Mouse (Mus musculus) embryo, embryonic 10.5 days (tissue): ENCODE results near the gene Tfdp1.
"Not testable (repeated sequence)": the region's sequence is repeated elsewhere in the genome, so short reads cannot be mapped to it uniquely, and the experiment has no call there.

Source experiments
- DNase-seq: peaks from one replicate; pipeline ENCODE4 v3.0.0-alpha.2; 2015; ENCODE audit warnings: low spot score

Gene Tfdp1

DNA sequence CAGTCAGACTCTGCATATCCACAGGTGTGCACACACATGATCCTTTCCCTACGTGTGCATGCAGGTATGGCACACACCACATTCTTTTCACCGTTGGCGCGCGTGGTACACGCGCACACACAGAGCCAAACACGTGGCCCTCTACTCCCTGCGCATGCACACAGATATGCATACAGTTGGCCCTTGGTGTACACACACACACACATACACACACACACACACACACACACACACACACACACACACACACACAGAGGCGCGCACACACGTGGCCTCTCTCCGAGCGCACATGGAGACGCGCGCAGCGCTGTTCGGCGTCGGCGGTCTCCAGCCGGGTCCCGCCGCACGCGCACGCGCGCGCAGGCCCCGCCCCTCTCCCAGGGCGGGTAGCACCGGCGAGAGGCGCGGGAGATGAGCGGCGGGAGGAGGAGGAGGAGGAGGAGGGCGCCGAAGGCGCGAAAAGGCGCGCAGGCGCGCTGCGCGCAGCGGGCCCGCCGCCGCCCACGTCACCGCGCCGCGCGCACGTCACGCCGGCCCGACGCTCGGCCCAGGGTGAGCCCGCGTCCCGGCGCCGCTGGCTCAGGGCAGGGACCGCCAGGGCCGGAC is at the start of gene Tfdp1:
Gene Tfdp1, plus strand, starts transcription at position 497 of the 606 bp plus-strand sequence.
- DNase-seq: peak; percentile 92

DNA sequence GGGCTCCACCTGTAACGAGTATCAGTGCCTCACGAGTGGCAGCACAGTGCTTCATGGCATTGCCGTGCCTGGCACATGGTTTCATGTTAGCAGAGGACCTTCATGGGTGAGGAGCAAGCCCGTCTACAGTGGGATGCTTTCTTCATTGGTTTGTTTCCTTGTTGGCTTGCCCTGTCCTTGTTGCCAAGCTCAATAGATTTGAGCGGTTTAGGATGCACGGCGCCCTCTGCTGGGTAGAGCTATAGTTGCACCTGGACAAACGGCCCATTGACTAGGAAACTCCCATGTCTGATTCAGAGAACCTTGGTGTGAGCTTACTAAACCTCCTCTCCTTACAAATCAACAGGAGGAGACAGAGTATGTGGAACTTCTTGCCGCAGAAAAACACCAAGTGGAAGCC is 46.2 kb upstream of the Tfdp1 start:
- DNase-seq: peak; percentile 87

DNA sequence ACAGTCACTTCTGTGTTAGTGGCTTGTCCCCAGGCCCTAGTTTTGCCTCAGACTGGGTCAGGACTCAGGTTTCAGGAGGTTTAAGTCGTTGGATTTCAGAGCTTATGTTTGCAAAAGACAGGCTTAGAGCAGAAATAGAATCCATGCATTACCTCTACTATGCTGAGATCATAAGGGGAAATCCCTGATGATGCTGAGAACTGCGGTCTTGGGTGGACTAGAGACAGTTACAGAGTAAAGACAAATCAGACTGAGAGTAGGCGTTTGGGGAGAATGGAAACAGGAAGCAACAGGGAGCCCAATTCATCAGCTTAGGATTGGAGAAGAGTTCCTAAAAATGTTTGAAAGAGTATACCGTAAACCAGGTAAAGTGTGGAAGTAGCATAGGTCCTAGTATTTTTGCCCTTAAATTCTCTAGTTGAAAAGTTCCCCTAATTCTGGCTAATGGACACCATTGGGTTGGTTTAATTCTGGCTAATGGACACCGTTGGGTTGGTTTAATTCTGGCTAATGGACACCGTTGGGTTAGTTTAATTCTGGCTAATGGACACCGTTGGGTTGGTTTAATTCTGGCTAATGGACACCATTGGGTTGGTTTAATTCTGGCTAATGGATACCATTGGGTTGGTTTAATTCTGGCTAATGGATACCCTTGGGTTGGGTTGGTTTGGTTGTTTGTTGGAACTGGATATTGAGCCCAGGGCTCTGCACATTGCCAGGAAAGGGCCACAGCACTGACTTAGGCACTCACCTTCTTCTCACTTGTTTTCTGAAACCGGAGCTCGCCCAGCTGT is 44.7 kb upstream of the Tfdp1 start:
- DNase-seq: no peak

DNA sequence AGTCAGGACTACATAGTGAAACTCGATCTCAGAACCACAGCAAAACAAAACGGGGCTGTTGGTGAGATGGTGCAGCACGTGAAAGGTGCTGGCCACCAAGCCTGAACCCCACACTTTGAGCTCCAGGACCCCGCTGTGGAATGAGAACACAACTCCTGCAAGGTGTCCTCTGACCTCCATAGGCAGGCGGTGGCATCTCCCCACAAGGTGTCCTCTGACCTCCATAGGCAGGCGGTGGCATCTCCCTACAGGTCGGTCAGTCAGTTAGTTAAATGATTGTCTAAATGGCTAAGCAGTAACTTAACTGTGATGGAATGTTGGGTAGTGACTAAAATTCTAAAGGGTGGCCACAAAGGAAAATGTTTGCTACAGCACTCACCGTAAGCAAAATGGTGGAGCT is 39.0 kb upstream of the Tfdp1 start:
- DNase-seq: no peak

DNA sequence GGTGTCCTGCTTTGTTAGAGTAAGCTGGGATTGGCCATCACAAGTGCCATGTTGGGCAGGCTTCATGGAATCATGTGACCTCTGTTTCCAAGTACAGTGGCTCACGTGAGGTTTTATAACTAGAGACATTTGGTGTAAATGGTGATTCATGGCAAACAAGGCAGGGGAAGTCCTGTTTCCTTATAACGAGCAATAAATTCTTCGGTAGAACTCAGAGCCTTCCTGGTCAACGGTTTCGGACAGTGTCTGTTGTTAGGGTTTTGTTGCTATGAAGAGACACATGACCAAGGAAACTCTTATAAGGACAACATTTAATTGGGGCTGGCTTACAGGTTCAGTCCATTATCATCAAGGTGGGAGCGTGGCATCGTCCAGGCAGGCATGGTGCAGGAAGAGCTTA is 37.5 kb upstream of the Tfdp1 start:
- DNase-seq: no peak

DNA sequence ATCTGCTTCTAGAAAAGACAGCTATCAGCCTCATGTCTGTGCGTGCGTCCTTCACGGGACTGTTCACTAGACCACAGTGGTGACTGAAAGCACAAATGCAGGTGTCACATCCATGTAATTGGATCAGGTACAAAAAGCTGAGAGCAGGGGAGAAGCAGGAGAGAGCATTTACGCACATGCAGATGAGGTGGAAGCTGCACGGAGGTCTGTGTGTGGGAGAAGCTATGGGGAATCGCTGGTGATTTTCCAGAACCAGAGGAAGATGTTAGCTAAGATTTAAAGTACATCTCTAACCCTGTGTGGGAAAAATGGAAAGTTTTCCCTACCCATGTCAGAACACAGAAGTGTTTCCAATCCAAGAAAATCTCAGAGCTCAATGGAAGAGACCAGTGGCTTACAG is 33.1 kb upstream of the Tfdp1 start:
- DNase-seq: no peak

DNA sequence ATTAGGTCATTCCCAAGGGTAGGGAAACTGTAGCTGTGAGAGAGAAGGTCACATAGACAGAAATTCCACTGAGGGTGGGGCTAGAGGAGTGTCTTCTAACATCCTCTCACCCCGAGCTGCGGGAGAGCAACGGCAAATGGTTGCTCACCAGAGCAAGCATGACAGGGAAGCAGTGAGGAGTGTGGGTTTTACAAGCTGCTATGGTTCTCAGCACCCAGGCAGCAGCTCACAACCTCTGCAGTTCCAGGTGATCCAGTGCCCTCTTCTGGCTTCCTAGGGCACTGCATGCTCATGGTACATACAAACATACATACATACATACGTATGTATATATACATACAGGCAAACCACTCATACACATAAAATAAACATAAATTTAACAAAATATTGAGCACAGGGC is 32.7 kb upstream of the Tfdp1 start:
- DNase-seq: no peak

DNA sequence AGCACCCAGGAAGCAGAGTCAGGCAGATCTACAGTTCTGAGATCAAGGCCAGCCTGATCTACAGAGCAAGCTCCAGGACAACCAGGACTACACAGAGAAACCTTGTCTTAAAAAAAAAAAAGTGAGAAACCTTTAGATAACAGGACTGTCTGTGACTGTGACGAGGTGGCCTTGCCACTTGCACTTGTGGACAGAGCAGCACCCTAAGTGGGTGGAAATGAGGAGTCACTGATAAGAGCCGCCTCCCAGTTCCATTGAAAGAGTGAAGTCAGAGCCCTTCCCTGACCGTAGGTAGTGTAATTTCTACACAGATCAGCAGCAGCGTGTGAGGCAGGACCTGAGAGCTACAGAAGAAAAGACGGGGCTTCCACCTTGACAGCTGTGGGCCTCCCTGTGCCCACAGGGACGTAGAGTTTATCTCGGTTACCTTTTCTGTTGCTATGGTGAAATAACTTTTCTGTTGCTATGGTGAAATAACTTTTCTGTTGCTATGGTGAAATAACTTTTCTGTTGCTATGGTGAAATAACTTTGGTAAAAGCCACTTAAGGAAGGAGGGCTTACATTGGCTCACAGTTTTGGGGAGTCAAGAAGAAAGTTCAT is 32.1 kb upstream of the Tfdp1 start:
- DNase-seq: no peak

DNA sequence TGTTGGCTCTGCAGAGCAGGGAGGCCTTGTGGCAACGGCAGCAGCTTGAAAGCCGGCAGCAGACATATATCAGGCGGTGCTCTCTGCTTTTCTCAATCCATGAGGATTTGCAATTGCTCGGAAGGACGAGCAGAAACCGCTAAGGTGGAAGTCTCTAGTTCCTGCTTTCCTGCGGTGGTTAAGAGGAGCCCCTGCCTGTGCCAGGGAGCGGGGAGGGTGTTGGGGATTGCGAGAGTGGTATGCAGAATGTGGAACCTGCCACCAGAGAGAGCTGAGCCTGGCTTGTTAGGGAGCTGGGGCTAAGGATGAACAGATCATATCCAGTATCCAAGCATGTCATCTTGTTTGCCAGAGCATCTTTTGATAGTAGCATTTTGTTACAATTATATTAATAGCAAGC is 31.6 kb upstream of the Tfdp1 start:
- no peak for DNase-seq

DNA sequence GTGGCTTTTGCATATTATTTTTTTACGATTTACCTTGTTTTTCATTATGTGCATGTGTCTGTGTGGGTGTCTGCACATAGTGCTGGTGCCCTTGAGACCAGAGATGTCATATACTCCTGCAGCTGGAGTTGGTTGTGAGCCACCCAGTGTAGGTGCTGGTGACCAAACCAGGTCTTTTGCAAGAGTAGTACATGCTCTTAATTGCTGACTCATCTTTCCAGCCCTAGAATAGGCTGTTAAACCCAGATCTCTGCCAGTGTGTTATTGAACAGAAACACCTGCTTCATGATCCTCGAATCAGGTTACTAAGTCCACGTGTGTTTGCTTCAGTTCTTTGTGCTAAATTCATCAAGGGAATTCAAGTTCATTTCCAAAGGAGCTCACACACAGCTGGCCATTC is 23.6 kb upstream of the Tfdp1 start:
- no peak for DNase-seq

DNA sequence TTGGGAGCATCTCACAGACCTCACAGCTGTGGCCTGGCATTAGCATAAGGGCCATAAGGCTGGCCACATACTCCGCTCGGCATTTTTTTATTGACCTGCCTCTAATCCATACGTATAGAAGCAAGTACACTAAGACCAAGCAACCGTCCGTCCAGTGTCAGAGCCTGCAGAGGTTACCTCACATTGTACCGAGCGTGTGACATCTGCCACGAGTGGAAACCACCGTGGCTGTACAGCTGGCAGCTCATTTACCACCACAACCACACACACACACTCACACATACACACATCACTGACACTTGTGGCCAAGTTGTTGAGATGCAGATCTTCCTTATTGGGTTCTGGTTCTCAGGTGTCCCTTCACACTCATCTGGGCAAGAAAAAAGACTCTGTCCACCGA is 21.9 kb upstream of the Tfdp1 start:
- no peak for DNase-seq

DNA sequence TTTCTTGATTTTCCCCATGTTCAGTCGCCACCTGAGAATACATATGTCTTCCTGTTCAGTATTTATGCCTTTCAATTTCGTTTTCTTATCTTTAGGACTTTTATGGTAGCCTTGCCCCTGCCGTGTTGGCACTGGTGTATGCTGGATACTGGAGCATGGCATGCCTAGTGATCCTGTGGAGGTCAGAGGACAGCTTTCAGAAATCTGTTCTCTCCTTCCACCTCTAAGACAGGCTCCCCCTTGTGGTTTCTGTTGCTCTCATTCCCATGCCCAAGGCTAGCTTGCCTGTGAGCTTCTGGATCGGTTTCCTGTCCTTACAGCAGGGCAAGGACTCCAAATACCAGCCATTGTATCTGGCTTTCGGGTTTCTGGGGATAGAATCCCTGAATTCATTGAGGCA is 12.0 kb upstream of the Tfdp1 start:
- DNase-seq: peak; percentile 75

DNA sequence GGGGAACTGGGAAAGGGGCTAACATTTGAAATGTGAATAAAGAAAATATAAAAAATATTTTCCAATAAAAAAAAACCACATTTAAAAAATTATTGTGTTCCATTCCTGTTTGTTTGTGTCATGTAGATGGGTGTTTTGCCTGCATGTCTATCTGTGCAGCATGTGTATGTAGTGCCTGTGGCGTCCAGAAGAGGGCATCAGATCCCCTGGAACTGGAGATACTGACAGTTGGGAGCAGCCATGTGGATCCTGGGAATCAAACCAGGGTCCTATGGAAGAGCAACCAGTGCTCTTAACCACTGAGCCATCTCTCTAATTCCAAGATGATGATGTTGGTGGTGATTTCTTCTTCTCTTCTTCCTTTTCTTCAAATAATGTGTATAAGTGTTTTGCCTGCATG is 3.9 kb upstream of the Tfdp1 start:
- DNase-seq: no peak

DNA sequence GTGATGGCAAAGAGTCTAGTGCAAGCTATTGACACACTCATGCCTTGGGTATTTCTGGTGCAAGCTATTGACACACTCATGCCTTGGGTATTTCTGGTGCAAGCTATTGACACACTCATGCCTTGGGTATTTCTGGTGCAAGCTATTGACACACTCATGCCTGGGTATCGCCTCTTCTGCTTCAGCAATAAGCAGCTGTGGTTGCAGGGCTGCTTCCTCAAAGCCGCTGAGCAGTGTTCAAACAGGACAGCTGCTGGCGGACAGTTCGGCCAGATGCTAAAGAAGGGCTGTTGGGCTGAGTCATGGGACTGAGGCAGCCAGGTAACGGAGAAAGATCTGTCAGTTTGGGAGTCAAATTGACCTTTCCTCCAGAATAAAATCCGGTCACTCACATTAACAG is 1.3 kb upstream of the Tfdp1 start:
- DNase-seq: not testable (repeated sequence)

DNA sequence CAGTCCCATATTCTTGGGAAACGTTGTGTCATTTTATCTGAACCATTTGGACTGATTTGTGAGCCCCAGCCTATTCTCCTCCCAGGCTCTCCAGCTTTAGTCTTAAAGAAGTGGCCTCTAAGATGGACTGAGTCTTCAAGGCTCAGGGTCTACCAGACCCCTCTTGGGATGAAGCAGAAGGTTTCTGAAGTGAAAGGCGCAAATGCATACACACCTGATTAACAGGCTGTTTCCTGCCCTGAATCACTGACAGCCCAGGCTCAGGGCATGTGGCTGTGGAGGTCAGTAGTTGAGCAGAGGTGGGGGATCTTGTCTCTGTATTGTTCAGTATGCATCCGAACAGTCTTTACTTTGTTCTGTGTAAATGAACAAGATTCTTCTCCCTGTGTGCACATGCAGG is 873 bp upstream of the Tfdp1 start:
- DNase-seq: no peak

DNA sequence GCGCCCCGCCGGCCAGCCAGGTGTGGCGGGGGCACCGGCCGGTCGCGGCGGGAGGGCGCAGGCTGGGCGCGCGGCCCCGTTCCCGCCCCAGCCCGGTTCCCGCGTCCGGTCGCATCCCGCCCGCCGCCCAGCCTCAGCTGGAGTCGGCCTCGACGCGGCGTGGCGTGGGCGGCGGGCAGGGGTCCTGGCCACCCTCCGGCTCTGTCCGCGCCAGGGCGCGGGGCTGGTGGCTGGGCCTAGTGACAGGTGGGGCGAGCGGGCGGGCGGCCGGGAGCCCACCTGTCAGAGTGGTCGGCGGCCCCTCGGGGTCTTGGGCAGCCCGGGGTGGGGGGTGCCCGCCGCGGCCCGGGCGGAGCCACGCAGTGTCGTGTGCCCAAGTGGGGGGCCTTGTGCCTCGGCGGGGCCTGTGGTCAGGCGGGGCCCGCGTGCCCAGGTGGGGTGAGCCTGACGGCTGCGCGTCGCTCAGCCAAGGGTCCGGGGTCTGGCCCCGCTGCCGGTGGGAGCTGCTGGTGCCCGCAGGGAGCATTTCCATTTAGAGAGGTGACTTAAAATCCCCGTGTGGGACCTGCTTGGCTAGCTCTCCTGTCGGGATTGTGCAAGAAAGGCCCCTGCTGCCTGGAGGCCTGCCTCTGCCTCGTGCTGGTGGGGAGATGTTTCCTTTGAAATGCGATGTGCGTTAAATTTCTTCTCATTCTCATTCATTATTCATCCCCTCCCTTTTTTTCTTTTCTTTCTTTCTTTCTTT is 522 bp downstream of the Tfdp1 start:
- DNase-seq: peak; percentile 40

DNA sequence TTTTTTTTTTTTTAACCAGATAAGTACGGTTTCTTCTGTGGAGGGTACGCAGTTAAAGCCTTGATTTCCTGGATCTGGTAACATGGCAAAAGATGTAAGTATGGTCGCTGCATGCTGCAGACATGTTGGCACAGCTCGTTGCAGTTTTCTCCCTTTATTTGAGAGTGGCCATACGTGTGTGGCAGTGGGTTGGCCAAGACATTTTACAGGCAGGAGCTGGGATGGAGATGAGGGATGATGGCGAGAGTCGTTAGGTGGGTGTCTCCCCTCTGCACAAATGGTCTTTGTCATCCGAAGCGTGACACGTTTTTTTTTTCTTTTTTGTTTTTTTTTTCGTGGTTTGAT is 1.1 kb downstream of the Tfdp1 start:
- DNase-seq: peak; percentile 34

DNA sequence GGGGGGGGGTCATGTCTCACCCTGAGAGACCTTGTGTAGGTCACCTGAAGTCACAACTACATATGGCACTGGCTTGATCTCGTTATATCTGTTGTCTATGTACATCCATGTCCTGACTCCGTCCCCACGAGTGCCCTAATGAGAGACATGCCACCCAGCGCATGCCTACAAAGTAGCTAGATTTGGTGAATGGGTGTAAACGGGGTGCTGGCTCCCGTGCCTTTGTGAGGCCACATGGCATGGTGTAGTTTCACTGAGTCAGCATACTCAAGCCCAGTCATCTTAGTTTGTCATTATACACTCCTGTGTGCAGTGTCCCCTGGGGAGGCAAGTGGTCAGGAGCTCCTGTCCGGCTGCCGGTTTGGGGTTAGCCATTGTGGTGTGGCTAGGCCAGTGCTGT is 2.1 kb downstream of the Tfdp1 start:
- DNase-seq: no peak

DNA sequence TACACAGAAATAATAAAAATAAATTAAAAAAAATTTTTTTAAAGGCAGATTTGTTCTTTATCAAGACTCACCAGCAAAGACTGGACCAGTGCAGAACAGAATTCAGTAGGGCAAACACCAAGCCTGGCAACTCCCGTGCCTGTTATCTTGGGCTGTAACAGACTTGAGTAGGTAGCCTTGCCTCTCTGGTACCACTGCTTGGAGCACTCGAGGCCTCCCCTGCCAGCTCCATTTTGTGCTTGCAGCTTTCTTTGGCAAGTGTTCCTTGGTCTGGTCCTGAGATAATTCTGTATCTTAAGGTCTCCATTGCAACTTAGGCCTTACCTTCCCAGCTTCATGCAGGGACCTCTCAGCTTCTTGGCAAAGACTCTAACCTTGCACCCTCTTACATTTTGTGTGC is 3.8 kb downstream of the Tfdp1 start:
- DNase-seq: no peak

DNA sequence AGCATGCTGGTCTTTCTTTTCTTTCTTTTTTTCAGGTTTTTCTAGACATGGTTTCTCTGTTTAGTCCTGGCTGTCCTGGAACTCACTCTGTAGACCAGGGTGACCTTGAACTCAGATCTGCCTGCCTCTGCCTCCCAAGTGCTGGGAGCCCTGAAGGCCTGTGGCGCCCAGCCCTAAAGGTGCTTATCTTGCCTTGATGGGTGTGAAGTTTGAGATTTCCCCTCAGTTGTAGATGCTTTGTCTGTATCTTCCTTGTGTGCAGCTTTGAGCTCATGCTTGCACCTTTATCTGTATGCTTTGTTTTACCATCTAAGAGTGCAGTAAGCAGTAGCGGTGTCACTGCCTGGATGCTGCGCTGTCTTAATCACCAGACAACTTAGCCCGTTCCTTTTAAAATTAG is 4.6 kb downstream of the Tfdp1 start:
- DNase-seq: no peak

DNA sequence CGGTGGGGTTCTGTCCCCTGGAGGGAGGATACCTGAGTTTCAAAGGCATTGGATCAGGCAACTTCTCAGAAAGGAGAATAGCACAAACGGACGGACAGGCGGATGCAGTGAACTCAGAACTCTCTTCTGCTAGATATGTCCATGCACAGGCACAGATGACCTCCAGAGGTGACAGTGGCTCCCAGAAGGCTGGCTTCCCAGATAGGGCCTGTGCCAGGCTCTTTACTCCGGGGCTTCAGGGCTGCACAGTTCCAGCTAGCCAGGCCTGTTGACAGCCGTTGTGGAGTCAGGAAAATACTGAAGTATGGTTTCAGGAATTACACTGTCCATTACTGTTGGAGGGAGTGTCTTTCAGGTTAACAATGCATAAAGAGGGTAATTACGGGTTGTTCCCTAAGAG is 11.5 kb downstream of the Tfdp1 start:
- DNase-seq: no peak

DNA sequence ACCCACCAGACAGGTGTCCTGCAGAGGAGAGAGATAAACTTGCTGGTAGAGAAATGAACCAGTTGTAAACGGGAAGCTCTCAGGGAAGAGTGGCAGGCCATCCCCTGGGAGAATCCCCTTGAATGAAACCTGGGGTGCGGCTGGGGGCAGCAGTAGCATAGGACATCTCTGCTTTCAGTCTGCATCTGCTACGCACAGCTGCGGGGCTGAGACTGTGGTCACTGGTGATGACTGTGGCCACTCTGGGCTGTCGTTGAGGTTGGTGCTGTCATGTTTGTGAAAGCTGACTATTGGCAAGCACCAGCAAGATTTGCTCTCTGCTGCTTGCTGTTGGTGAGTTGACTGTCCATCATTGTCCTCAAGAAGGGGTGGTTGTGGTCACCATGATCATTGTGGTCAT is 13.0 kb downstream of the Tfdp1 start:
- DNase-seq: no peak

DNA sequence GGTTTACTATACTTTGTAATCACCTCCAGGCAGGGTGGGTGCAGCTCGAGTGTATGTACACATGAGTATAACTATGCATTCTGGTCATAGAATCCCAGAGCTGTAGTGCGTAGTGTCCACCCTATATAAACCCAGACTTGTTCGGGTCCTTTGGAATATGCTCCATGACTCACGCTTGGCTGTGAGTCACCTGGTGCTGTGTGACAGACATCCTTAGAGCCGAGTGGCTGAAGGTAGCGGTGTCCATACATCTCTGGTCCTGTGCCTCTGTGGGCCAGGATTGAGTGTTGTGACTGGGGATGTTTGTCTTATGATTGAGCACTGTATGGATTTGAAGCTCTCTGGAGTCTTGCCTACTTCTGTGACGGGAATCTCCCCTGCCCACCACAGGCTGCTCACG is 14.1 kb downstream of the Tfdp1 start:
- no peak for DNase-seq
